Mouse (Mus musculus) ES-Bruce4 (cell line): Measurements from ENCODE around the gene Ccdc24.

ENCODE experiments used
- CTCF ChIP-seq: IDR thresholded peaks from one replicate; pipeline ENCODE4 v1.8.1; 2011; ENCODE audit warnings: low read depth, low read length
- EP300 ChIP-seq: IDR thresholded peaks from 2 replicates; pipeline ENCODE4 v1.6.1; 2011; ENCODE audit warnings: low read depth, low read length; ENCODE audit not compliant: insufficient read depth
- POLR2A ChIP-seq: IDR thresholded peaks from one replicate; pipeline ENCODE4 v1.8.1; 2011; ENCODE audit warnings: low read length; ENCODE audit not compliant: insufficient read depth

DNA sequence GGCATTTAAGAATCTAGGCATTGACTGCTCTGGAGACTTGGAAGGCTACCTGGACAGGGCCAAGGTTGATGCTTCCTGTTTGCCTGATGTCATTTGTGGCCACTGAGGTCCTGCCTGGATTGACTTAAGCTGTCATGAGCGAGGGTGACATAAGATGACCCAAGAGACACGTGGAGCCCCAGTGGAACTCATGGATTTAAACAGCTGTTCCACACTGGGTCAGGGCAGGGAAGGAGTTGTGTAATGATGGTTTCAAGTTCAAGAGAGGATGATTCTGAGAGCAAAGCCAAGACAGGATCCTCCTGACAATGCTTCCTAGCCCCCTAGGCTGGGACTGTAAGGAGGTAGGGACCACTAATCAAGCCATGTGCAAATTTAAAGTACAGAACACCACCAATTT is 40.9 kb downstream of the Ccdc24 start:
- TF ChIP-seq CTCF (no peak), EP300 (no peak), POLR2A (no peak)
